Mouse (Mus musculus): Measurements from ENCODE around the gene Trir. TPM values are rescaled to one million over a fixed set of nuclear protein-coding genes. Genes with fewer than 3 reads are reported as not detected.

Trir gene
- 122 TPM for polyA plus RNA-seq (2017; shearing (Covaris generic))

GRCm38 (mm10) chr8:85026670-85027515 lies at the start of gene Trir:
TSS of gene Trir (plus strand) at chr8:85026823.

GRCm38 (mm10) chr8:84978248-84978940 lies 48.2 kb upstream of the Trir start, which contains the start of gene Junb:
TSS of gene Junb (minus strand) at chr8:84978718.

GRCm38 (mm10) chr8:84990349-84990748 lies 36.3 kb upstream of the Trir start, which contains the start of gene Hook2:
TSS of gene Hook2 (plus strand) at chr8:84990603.

GRCm38 (mm10) chr8:85014431-85014830 lies 12.2 kb upstream of the Trir start, which contains the start of gene Best2:
TSS of gene Best2 (minus strand) at chr8:85014531.

GRCm38 (mm10) chr8:85025098-85025932 lies 1.3 kb upstream of the Trir start, which contains the start of gene Asna1:
TSS of gene Asna1 (minus strand) at chr8:85025281.

GRCm38 (mm10) chr8:85036718-85037365 lies 10.2 kb downstream of the Trir start, which contains the start of gene Tnpo2:
TSS of gene Tnpo2 (plus strand) at chr8:85036915.

GRCm38 (mm10) chr8:85059879-85060616 lies 33.4 kb downstream of the Trir start, which contains the start of gene Fbxw9:
TSS of gene Fbxw9 (plus strand) at chr8:85060055.

GRCm38 (mm10) chr8:85067982-85068381 lies 41.4 kb downstream of the Trir start, which contains the start of gene Gm5741:
TSS of gene Gm5741 (minus strand) at chr8:85067982.

GRCm38 (mm10) chr8:85071514-85072281 lies 45.1 kb downstream of the Trir start, which contains the start of gene Dhps:
TSS of gene Dhps (plus strand) at chr8:85071757.

Other genes starting within 250 kb of the Trir start
- 4.7 TPM for gene Nfix, start 226.5 kb upstream of the Trir start, polyA plus RNA-seq (2017; shearing (Covaris generic))
- 7.8 TPM for gene Dand5, start 204.0 kb upstream of the Trir start, polyA plus RNA-seq (2017; shearing (Covaris generic))
- gene Gadd45gip1, start 195.3 kb upstream of the Trir start, polyA plus RNA-seq (2017; shearing (Covaris generic)), result 20.8 TPM
- 200 TPM for gene Rad23a, start 186.2 kb upstream of the Trir start, polyA plus RNA-seq (2017; shearing (Covaris generic))
- gene Calr, start 179.9 kb upstream of the Trir start, polyA plus RNA-seq (2017; shearing (Covaris generic)), result 494 TPM
- gene Farsa, start 169.8 kb upstream of the Trir start, polyA plus RNA-seq (2017; shearing (Covaris generic)), result 110 TPM
- gene Syce2, start 154.7 kb upstream of the Trir start, polyA plus RNA-seq (2017; shearing (Covaris generic)), result 7.1 TPM
- gene Gcdh, start 132.9 kb upstream of the Trir start, polyA plus RNA-seq (2017; shearing (Covaris generic)), result 38.4 TPM
- 0.60 TPM for gene Klf1, start 124.9 kb upstream of the Trir start, polyA plus RNA-seq (2017; shearing (Covaris generic))
- 22.3 TPM for gene Dnase2a, start 118.3 kb upstream of the Trir start, polyA plus RNA-seq (2017; shearing (Covaris generic))
- gene Mast1, start 89.5 kb upstream of the Trir start, polyA plus RNA-seq (2017; shearing (Covaris generic)), result 1.3 TPM
- not detected for gene Rtbdn, start 79.8 kb upstream of the Trir start, polyA plus RNA-seq (2017; shearing (Covaris generic))
- not detected for gene Gm49661, start 57.4 kb upstream of the Trir start, polyA plus RNA-seq (2017; shearing (Covaris generic))
- gene Prdx2, start 57.2 kb upstream of the Trir start, polyA plus RNA-seq (2017; shearing (Covaris generic)), result 233 TPM
- gene Rnaseh2a, start 57.1 kb upstream of the Trir start, polyA plus RNA-seq (2017; shearing (Covaris generic)), result 108 TPM
- gene Junb, start 48.1 kb upstream of the Trir start, polyA plus RNA-seq (2017; shearing (Covaris generic)), result 339 TPM
- gene Hook2, start 36.2 kb upstream of the Trir start, polyA plus RNA-seq (2017; shearing (Covaris generic)), result 4.4 TPM
- not detected for gene Best2, start 12.3 kb upstream of the Trir start, polyA plus RNA-seq (2017; shearing (Covaris generic))
- 60.6 TPM for gene Asna1, start 1.5 kb upstream of the Trir start, polyA plus RNA-seq (2017; shearing (Covaris generic))
- gene Tnpo2, start 10.1 kb downstream of the Trir start, polyA plus RNA-seq (2017; shearing (Covaris generic)), result 51.4 TPM
- gene Fbxw9, start 33.2 kb downstream of the Trir start, polyA plus RNA-seq (2017; shearing (Covaris generic)), result 10.1 TPM
- 2.5 TPM for gene Gm5741, start 41.2 kb downstream of the Trir start, polyA plus RNA-seq (2017; shearing (Covaris generic))
- 57.7 TPM for gene Dhps, start 44.9 kb downstream of the Trir start, polyA plus RNA-seq (2017; shearing (Covaris generic))
- 190 TPM for gene Wdr83os, start 53.9 kb downstream of the Trir start, polyA plus RNA-seq (2017; shearing (Covaris generic))
- gene Wdr83, start 54.5 kb downstream of the Trir start, polyA plus RNA-seq (2017; shearing (Covaris generic)), result 46.6 TPM
- 167 TPM for gene Man2b1, start 56.4 kb downstream of the Trir start, polyA plus RNA-seq (2017; shearing (Covaris generic))
- gene Zfp791, start 96.3 kb downstream of the Trir start, polyA plus RNA-seq (2017; shearing (Covaris generic)), result not detected
- not detected for gene Cks1brt, start 125.1 kb downstream of the Trir start, polyA plus RNA-seq (2017; shearing (Covaris generic))
- gene Olfr371, start 199.2 kb downstream of the Trir start, polyA plus RNA-seq (2017; shearing (Covaris generic)), result not detected

Measured in CD4-positive, CD25-positive, alpha-beta regulatory T cell, adult 9 weeks (primary cell).